Mouse (Mus musculus) heart, postnatal 0 days (tissue): ENCODE measurements around the gene Dnm3.

Experiments used
- CTCF ChIP-seq: IDR thresholded peaks from 2 replicates; pipeline ENCODE4 v1.5.1; 2016; ENCODE audit warnings: antibody characterized with exemption, control low read depth, low read depth
- EP300 ChIP-seq: IDR thresholded peaks from 2 replicates; pipeline ENCODE4 v1.6.1; 2016; ENCODE audit warnings: antibody characterized with exemption, low read depth

DNA sequence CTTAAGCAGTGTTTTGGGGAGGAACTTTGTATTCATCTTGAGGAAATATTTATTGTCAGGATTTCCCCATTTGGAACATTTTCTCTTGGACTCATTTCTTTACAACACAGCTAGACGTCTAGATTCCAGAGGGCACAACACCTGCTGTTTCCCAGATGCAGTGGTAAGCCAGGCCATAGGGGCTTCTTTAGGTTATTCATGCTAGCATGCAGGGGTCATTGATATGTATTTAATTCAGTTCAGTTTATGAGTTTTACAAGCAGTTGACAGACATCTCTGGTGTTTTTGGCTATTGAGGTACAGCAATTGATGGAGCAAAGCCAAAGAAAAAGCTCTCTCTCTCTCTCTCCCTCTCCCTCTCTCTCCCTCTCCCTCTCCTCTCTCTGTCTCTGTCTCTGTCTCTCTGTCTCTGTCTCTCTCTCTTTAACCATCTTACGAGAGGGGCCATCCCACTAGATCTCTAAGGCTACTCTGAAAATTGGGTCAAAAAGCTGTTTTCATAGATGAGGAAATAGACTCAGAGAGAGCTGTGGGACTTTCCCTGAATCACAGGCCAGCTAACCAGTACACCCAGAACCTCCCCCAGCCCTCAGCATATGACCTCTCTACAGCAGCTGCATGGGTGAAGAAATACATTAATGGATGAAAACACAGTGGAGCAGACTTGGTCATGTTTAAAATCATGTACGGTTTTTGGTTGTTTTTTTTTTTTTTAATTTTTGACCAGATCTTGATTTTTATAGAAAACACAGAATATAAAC, 384.8 kb downstream of the Dnm3 start:
- TF ChIP-seq CTCF, result no peak
- TF ChIP-seq EP300, result no peak
